ENCODE assay signal across 9 mouse cellular contexts in genomic region chr1:55089498-55090064, GRCm38 (mm10). TPM values are rescaled to one million over a fixed set of nuclear protein-coding genes. Genes with fewer than 3 reads are reported as not detected.
DNase-seq lines count a peak whose midpoint lies in the region; ATAC-seq and TF ChIP-seq lines count a peak whose summit lies in the region.
"Had no signal": no experiment of that assay in that cellular context is flagged by ENCODE, and none has a peak within 500 bp of the region (broad histone marks: within the 10 kb centered on the region; RNA-seq: fewer than 3 reads in every experiment).

No protein-coding gene starts in this region.

- 0 out of 2 replicates have a peak, but pooled peaks cover 4% of the 10 kb centered on the region for H3K4me1 ChIP-seq in kidney, postnatal 0 days (replicated peaks; ENCODE audit: insufficient read depth, low read length)
- peaks cover 29% of the 10 kb centered on the region for H3K4me1 ChIP-seq in embryonic facial prominence, embryonic 13.5 days
- peaks cover 5% of the 10 kb centered on the region; the same call in 1 of the 2 replicates for H3K4me1 ChIP-seq in intestine, postnatal 0 days (replicated peaks; ENCODE audit: control insufficient read depth, insufficient read depth, low read length)
- peaks cover 43% of the 10 kb centered on the region for H3K4me1 ChIP-seq in neural tube, embryonic 13.5 days (replicated peaks)

- H3K4me3 ChIP-seq in kidney, postnatal 0 days (replicated peaks; ENCODE audit: low read depth, low read length), result peak overlapping the region; percentile 92
- H3K4me3 ChIP-seq in embryonic facial prominence, embryonic 13.5 days, result peak overlapping the region; percentile 97
- peak overlapping the region; percentile 92 for H3K4me3 ChIP-seq in intestine, postnatal 0 days (ENCODE audit: low read depth, low read length)
- peak overlapping the region; percentile 76 for H3K4me3 ChIP-seq in neural tube, embryonic 13.5 days

- WGBS in kidney, postnatal 0 days, result 85% methylated on average over 5 of the region's 5 CpGs
- 89% methylated on average over 5 of the region's 5 CpGs for WGBS in embryonic facial prominence, embryonic 13.5 days
- 55% methylated on average over 5 of the region's 5 CpGs for WGBS in intestine, postnatal 0 days
- 90% methylated on average over 5 of the region's 5 CpGs for WGBS in neural tube, embryonic 13.5 days

- no peaks in the 10 kb centered on the region for H3K36me3 ChIP-seq in kidney, postnatal 0 days (ENCODE audit: insufficient read depth, low read length)
- H3K36me3 ChIP-seq in embryonic facial prominence, embryonic 13.5 days, result peaks cover 45% of the 10 kb centered on the region
- H3K36me3 ChIP-seq in intestine, postnatal 0 days (ENCODE audit: control insufficient read depth, insufficient read depth), result peaks cover 17% of the 10 kb centered on the region; the same call in 1 of the 2 replicates
- peaks cover 41% of the 10 kb centered on the region for H3K36me3 ChIP-seq in neural tube, embryonic 13.5 days

- H3K9ac ChIP-seq in kidney, postnatal 0 days (ENCODE audit: low read depth, low read length), result peak overlapping the region; percentile 87; the same call in 1 of the 2 replicates
- peak overlapping the region; percentile 57; the same call in 1 of the 2 replicates for H3K9ac ChIP-seq in embryonic facial prominence, embryonic 13.5 days
- H3K9ac ChIP-seq in intestine, postnatal 0 days (ENCODE audit: low read depth, low read length), result no peak overlapping the region; the same call in 1 of the 2 replicates
- peak overlapping the region; percentile 87 for H3K9ac ChIP-seq in neural tube, embryonic 13.5 days

- ATAC-seq in kidney, postnatal 0 days (replicated peaks; ENCODE audit: low FRiP score, low read depth), result no peak
- no peak for ATAC-seq in embryonic facial prominence, embryonic 13.5 days (ENCODE audit: insufficient number of reproducible peaks, insufficient read depth, low FRiP score, low TSS enrichment, low read depth)
- no peak for ATAC-seq in intestine, postnatal 0 days
- ATAC-seq in neural tube, embryonic 13.5 days (ENCODE audit: low read depth), result no peak

- H3K27ac ChIP-seq in kidney, postnatal 0 days, result peak overlapping the region; percentile 47; the same call in 1 of the 2 replicates
- no peak overlapping the region for H3K27ac ChIP-seq in embryonic facial prominence, embryonic 13.5 days
- H3K27ac ChIP-seq in intestine, postnatal 0 days (ENCODE audit: low read depth, low read length), result peak overlapping the region; percentile 21; the same call in 1 of the 2 replicates
- H3K27ac ChIP-seq in neural tube, embryonic 13.5 days (replicated peaks), result no peak overlapping the region

- TF ChIP-seq CTCF in kidney, postnatal 0 days (IDR thresholded peaks at IDR 0.05; ENCODE audit: low read depth), result no peak
- TF ChIP-seq CTCF in intestine, postnatal 0 days (IDR thresholded peaks at IDR 0.05; ENCODE audit: low read depth), result 0 out of 2 replicates have a peak, but pooled peaks have one; percentile 8

- H3K27me3 ChIP-seq in kidney, postnatal 0 days (ENCODE audit: insufficient read depth, low read length), result no peaks in the 10 kb centered on the region
- no peaks in the 10 kb centered on the region for H3K27me3 ChIP-seq in embryonic facial prominence, embryonic 13.5 days
- H3K27me3 ChIP-seq in intestine, postnatal 0 days (replicated peaks; ENCODE audit: control insufficient read depth, insufficient read depth, low read length), result no peaks in the 10 kb centered on the region
- no peaks in the 10 kb centered on the region for H3K27me3 ChIP-seq in neural tube, embryonic 13.5 days

- no peak for DNase-seq in kidney, postnatal 0 days (ENCODE audit: low spot score)
- no peak for DNase-seq in kidney, adult 9 months
- DNase-seq in retina, postnatal 1 day, result no peak
- DNase-seq in c-Kit-positive CD71-positive TER-119-positive erythroid progenitor cells, embryonic 14.5 days (ENCODE audit: low spot score), result no peak
- DNase-seq in thymus, adult 18-20 months, result no peak
- DNase-seq: adrenal gland, postnatal 36 days had no signal

- H3K9me3 ChIP-seq in kidney, postnatal 0 days (replicated peaks; ENCODE audit: low read length), result no peaks in the 10 kb centered on the region
- no peaks in the 10 kb centered on the region for H3K9me3 ChIP-seq in embryonic facial prominence, embryonic 13.5 days
- no peaks in the 10 kb centered on the region for H3K9me3 ChIP-seq in intestine, postnatal 0 days (ENCODE audit: control insufficient read depth)
- H3K9me3 ChIP-seq in neural tube, embryonic 13.5 days, result no peaks in the 10 kb centered on the region

- H3K4me2 ChIP-seq in kidney, postnatal 0 days (ENCODE audit: low read length), result peak overlapping the region; percentile 82
- H3K4me2 ChIP-seq in embryonic facial prominence, embryonic 13.5 days, result peak overlapping the region; percentile 92
- peak overlapping the region; percentile 69 for H3K4me2 ChIP-seq in intestine, postnatal 0 days (replicated peaks; ENCODE audit: low read depth)
- H3K4me2 ChIP-seq in neural tube, embryonic 13.5 days, result peak overlapping the region; percentile 96

RNA-seq across cellular contexts. Expression of gene Hspd1, which starts 1.5 kb away (rescaled TPM):
- polyA plus RNA-seq in kidney, postnatal 0 days (2015; fragmentation: Nextera tagmentation; extraction: Ambion mirVana), result 315 and 358 TPM in 2 replicates
- 330 and 337 TPM in 2 replicates for polyA plus RNA-seq in embryonic facial prominence, embryonic 13.5 days (2015; fragmentation: Nextera tagmentation; extraction: Ambion mirVana)
- 163 and 164 TPM in 2 replicates for polyA plus RNA-seq in intestine, postnatal 0 days (2015; fragmentation: Nextera tagmentation; extraction: Ambion mirVana)
- 274 and 281 TPM in 2 replicates for polyA plus RNA-seq in neural tube, embryonic 13.5 days (2015; fragmentation: Nextera tagmentation; extraction: Ambion mirVana)

RNA-seq across cellular contexts. Expression of gene Hspe1, which starts 1.6 kb away (rescaled TPM):
- polyA plus RNA-seq in kidney, postnatal 0 days (2015; fragmentation: Nextera tagmentation; extraction: Ambion mirVana), result 528 and 576 TPM in 2 replicates
- 407 and 434 TPM in 2 replicates for polyA plus RNA-seq in embryonic facial prominence, embryonic 13.5 days (2015; fragmentation: Nextera tagmentation; extraction: Ambion mirVana)
- polyA plus RNA-seq in intestine, postnatal 0 days (2015; fragmentation: Nextera tagmentation; extraction: Ambion mirVana), result 395 and 427 TPM in 2 replicates
- polyA plus RNA-seq in neural tube, embryonic 13.5 days (2015; fragmentation: Nextera tagmentation; extraction: Ambion mirVana), result 286 and 293 TPM in 2 replicates

RNA-seq across cellular contexts. Expression of gene Coq10b, which starts 37.0 kb away (rescaled TPM):
- polyA plus RNA-seq in kidney, postnatal 0 days (2015; fragmentation: Nextera tagmentation; extraction: Ambion mirVana), result 23.9 and 25.5 TPM in 2 replicates
- 18.2 and 19.1 TPM in 2 replicates for polyA plus RNA-seq in embryonic facial prominence, embryonic 13.5 days (2015; fragmentation: Nextera tagmentation; extraction: Ambion mirVana)
- 25.8 and 29.7 TPM in 2 replicates for polyA plus RNA-seq in intestine, postnatal 0 days (2015; fragmentation: Nextera tagmentation; extraction: Ambion mirVana)
- polyA plus RNA-seq in neural tube, embryonic 13.5 days (2015; fragmentation: Nextera tagmentation; extraction: Ambion mirVana), result 32.5 and 34.0 TPM in 2 replicates

RNA-seq across cellular contexts. Expression of gene Mob4, which starts 41.5 kb away (rescaled TPM):
- polyA plus RNA-seq in kidney, postnatal 0 days (2015; fragmentation: Nextera tagmentation; extraction: Ambion mirVana), result 122 TPM in 2 replicates
- polyA plus RNA-seq in embryonic facial prominence, embryonic 13.5 days (2015; fragmentation: Nextera tagmentation; extraction: Ambion mirVana), result 149 and 165 TPM in 2 replicates
- polyA plus RNA-seq in intestine, postnatal 0 days (2015; fragmentation: Nextera tagmentation; extraction: Ambion mirVana), result 87.1 and 95.3 TPM in 2 replicates
- polyA plus RNA-seq in neural tube, embryonic 13.5 days (2015; fragmentation: Nextera tagmentation; extraction: Ambion mirVana), result 187 and 204 TPM in 2 replicates

Comparison
In these comparisons a context has a peak if more than half of its experiments do, and no peak if none do; other contexts are left out.
1. H3K27ac ChIP-seq: peak in kidney, postnatal 0 days (single experiment) and intestine, postnatal 0 days (single experiment); none in embryonic facial prominence, embryonic 13.5 days (single experiment) and neural tube, embryonic 13.5 days (single experiment).
2. Peak in every context shown above with its lines, with median percentiles within 50 percentile points of each other: H3K4me2 ChIP-seq and H3K4me3 ChIP-seq.